Mouse (Mus musculus): Measurements from ENCODE around the gene Cpa4. TPM values are rescaled to one million over a fixed set of nuclear protein-coding genes. Genes with fewer than 3 reads are reported as not detected.

The Cpa4 gene
- total and polyA plus RNA-seq, 3 experiments, result not detected

DNA sequence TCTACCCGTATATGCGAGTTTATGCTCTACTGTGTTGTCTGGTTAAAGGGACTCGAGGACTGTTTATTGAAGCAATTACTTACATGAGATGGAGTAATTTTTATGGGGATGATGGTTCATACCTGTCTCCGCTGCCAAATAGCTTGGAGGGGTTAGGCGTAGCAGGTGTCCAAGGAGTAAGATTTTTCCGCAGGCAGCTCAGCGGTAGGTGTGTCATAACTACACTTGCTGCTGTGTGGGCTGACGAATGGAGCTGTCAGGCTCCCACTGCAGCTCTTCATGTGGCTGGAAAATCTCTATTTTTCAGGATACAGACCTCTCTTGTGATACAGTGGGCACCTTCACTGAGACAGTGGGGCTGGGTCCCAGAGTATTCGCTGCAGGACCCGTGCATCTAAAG, 1.2 kb downstream of the Cpa4 start:
- dilution Hi-C loops (cut with MboI; ENCODE audit: extremely low pct_ligation_motif_present, extremely low pct_unique_long_range_greater_than_20kb, low sequenced_read_pairs) (no loop called here), in situ Hi-C loops (cut with MboI; ENCODE audit: low pct_ligation_motif_present, low pct_unique_long_range_greater_than_20kb, low sequenced_read_pairs) (no loop called here)
- no peak for TF ChIP-seq SIN3A (IDR thresholded peaks at IDR 0.05; ENCODE audit: low read length)
- TF ChIP-seq RAD21 (IDR thresholded peaks at IDR 0.05; ENCODE audit: low read depth, low read length), result no peak
- TF ChIP-seq NELFE (IDR thresholded peaks at IDR 0.05; ENCODE audit: low read depth, low read length), result no peak
- TF ChIP-seq KAT2A (IDR thresholded peaks at IDR 0.05; ENCODE audit: insufficient replicate concordance, low read length), result no peak
- TF ChIP-seq MXI1 (IDR thresholded peaks at IDR 0.05; ENCODE audit: low read depth, low read length), result no peak
- TF ChIP-seq USF2 (conservative IDR thresholded peaks at IDR 0.05; ENCODE audit: low read depth, low read length), result no peak
- TF ChIP-seq E2F4 (IDR thresholded peaks at IDR 0.05; ENCODE audit: insufficient replicate concordance, low read depth, low read length), result no peak
- TF ChIP-seq MAZ (IDR thresholded peaks at IDR 0.05; ENCODE audit: low read depth, low read length), result no peak
- no peak for TF ChIP-seq USF1 (IDR thresholded peaks at IDR 0.05; ENCODE audit: low read depth, low read length)
- TF ChIP-seq PAX5 (IDR thresholded peaks at IDR 0.05; ENCODE audit: low read length), result no peak
- no peak for TF ChIP-seq TCF12 (IDR thresholded peaks at IDR 0.05; ENCODE audit: low read depth, low read length)
- no peak for TF ChIP-seq TBP (conservative IDR thresholded peaks at IDR 0.05; ENCODE audit: low read depth, low read length)
- TF ChIP-seq NRF1 (IDR thresholded peaks at IDR 0.05; ENCODE audit: low read depth, low read length), result no peak
- no peaks in the 10 kb centered on the region for H3K79me2 ChIP-seq (replicated peaks; ENCODE audit: control insufficient read depth, extremely low read depth, insufficient read depth, poor library complexity, severe bottlenecking)
- DNase-seq (ENCODE audit: extremely low read depth), result no peak
- no peak overlapping the region for H3K27ac ChIP-seq (ENCODE audit: insufficient read depth, low read depth)
- H3K4me3 ChIP-seq (replicated peaks in 1 of 3; ENCODE audit: low read depth in 2 of 3, low read length in 2 of 3, poor library complexity in 1 of 3), result no peak overlapping the region
- H3K9ac ChIP-seq (ENCODE audit: insufficient read depth, low read depth), result no peak overlapping the region
- H3K4me2 ChIP-seq (ENCODE audit: insufficient read depth, low read depth, poor library complexity, severe bottlenecking), result no peak overlapping the region
- no peaks in the 10 kb centered on the region for H3K36me3 ChIP-seq (replicated peaks in 1 of 2; ENCODE audit: control insufficient read depth in 1 of 2, insufficient read depth in 1 of 2, low read length in 1 of 2)
- no peaks in the 10 kb centered on the region for H3K4me1 ChIP-seq (ENCODE audit: control insufficient read depth in 1 of 2, insufficient read depth in 2 of 2)
- H3K27me3 ChIP-seq (replicated peaks), result no peaks in the 10 kb centered on the region
- H3K9me3 ChIP-seq (replicated peaks; ENCODE audit: low read length), result no peaks in the 10 kb centered on the region

DNA sequence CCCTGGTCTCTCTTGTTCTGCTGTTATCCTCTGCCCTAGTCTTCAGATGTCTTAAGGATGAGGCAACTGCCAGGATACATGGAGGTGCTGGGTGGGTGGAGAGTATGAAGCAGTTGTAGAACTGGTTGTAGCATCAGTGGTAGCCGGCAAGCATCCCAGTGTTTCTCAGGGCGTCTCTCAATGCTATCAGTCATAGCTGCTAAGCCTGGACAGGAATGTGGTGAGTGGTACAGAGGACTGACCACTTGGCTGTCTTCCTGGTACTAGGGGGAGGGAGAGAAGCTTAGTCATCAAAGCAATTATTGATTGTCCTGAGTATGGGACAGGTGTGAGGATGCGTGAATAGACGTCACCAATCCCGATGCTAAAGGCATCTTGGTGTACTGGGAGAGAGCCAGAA, 1.8 kb downstream of the Cpa4 start:
- no peaks in the 10 kb centered on the region for H3K36me3 ChIP-seq (replicated peaks in 1 of 2; ENCODE audit: control insufficient read depth in 1 of 2, insufficient read depth in 1 of 2, low read length in 1 of 2)
- TF ChIP-seq MYC (IDR thresholded peaks at IDR 0.05; ENCODE audit: low read depth, low read length) (no peak), RAD21 (IDR thresholded peaks at IDR 0.05; ENCODE audit: low read depth, low read length) (no peak), ZKSCAN1 (IDR thresholded peaks at IDR 0.05; ENCODE audit: borderline replicate concordance, low read depth, low read length) (no peak), PAX5 (IDR thresholded peaks at IDR 0.05; ENCODE audit: low read length) (no peak), ZMIZ1 (IDR thresholded peaks at IDR 0.05; ENCODE audit: low read depth, low read length) (no peak), ZC3H11A (IDR thresholded peaks at IDR 0.05; ENCODE audit: low read depth, low read length) (no peak)
- no peaks in the 10 kb centered on the region for H3K4me1 ChIP-seq (ENCODE audit: control insufficient read depth in 1 of 2, insufficient read depth in 2 of 2)
- no peaks in the 10 kb centered on the region for H3K79me2 ChIP-seq (replicated peaks; ENCODE audit: control insufficient read depth, extremely low read depth, insufficient read depth, poor library complexity, severe bottlenecking)
- in situ Hi-C loops (cut with MboI; ENCODE audit: low pct_ligation_motif_present, low pct_unique_long_range_greater_than_20kb, low sequenced_read_pairs) (no loop called here), dilution Hi-C loops (cut with MboI; ENCODE audit: extremely low pct_ligation_motif_present, extremely low pct_unique_long_range_greater_than_20kb, low sequenced_read_pairs) (no loop called here)
- no peak overlapping the region for H3K4me3 ChIP-seq (replicated peaks in 1 of 3; ENCODE audit: low read depth in 2 of 3, low read length in 2 of 3, poor library complexity in 1 of 3)
- no peak overlapping the region for H3K4me2 ChIP-seq (ENCODE audit: insufficient read depth, low read depth, poor library complexity, severe bottlenecking)
- H3K9ac ChIP-seq (ENCODE audit: insufficient read depth, low read depth), result no peak overlapping the region
- no peaks in the 10 kb centered on the region for H3K27me3 ChIP-seq (replicated peaks)
- no peak overlapping the region for H3K27ac ChIP-seq (ENCODE audit: insufficient read depth, low read depth)
- no peaks in the 10 kb centered on the region for H3K9me3 ChIP-seq (replicated peaks; ENCODE audit: low read length)
- no peak for DNase-seq (ENCODE audit: extremely low read depth)
